Mouse (Mus musculus) right cerebral cortex, adult 2 months (tissue): ENCODE measurements at regions not wholly inside any gene's neighbourhood (a gene's known extent, or its start where the extent isn't known, plus 50 kb on each side); places are given as distances from the start of the nearest gene placed in this dataset.
A peak's percentile ranks its signal among the peaks of the same experiment; 100 is the strongest.

Experiments
- DNase-seq, 2 experiments: peaks; one replicate each; pipeline ENCODE4 v3.0.0; 2021 to 2022; ENCODE audit warnings: low spot score in 2 of 2

DNA sequence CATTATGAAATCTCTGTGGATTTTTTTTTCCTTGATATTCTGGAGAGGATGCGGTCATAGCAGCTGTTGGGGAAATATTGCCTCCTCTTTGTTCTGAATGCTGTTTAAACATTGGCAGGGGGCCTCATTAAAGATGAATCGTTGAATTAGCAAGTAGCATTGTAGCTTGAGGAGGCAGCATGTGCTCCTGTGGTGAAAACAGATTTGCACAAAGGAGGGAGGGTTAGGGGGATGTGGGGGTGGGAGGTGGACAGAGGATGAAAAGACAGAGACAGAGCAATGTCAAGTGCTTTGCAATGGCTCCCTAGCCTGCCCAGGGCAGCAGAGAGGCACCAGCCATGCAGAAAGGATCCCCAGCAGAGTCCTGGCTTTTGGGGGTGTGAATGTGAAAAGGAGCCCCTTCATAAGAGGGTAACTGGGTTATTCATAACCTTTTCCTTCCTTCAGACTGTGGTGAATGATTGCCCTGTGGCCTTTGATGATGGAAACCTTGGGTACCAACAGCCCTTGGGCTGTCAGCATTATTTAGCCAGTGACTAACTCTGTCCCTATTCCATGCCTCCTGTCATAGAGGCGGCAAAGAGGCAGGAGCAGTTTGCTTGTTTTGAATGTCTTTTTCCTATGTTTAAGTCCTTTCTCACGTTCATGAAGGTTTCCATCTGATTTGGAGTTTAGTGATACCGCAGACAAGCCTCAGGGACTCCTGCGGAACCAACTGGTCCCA, 1541.6 kb upstream of the Gulo start:
- DNase-seq, result no peak

DNA sequence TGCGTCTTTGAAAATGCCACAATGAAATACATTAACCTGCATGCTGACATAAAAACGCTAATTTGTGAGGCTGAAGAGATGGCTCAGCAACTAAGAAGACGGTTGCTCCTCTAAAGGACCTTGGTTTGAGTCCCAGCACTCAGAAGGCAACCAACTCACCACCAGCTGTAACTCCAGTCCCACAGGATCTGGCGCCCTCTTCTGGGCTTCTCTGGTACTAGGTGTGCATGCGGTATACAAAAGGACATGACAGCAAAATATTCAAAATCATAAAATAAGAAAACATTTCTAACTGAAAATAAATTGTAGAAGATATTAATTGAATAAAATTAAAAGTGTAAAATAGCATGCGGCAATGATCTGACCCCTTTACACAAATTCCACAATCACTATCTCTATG, 1539.7 kb upstream of the Gulo start:
- no peak for DNase-seq

DNA sequence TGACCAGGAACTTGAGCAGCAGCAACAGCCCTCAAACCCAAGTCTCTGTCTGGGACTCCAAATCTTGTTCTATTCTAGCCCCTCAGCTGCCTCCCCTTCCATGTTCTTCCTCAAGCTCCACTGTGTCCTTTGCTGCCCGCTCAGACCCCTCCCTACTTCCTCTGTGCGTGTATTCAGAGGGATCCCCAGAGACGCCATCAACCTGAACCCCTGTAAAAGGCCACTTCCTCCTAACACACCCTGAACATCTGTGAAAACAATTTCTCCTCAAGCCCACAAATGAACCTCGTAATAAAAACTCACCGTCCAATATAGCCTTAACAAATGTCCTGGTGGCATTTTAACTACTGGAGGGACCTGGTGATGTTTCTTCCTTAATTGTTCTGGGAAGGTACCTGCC, 1536.0 kb upstream of the Gulo start:
- DNase-seq, result no peak

DNA sequence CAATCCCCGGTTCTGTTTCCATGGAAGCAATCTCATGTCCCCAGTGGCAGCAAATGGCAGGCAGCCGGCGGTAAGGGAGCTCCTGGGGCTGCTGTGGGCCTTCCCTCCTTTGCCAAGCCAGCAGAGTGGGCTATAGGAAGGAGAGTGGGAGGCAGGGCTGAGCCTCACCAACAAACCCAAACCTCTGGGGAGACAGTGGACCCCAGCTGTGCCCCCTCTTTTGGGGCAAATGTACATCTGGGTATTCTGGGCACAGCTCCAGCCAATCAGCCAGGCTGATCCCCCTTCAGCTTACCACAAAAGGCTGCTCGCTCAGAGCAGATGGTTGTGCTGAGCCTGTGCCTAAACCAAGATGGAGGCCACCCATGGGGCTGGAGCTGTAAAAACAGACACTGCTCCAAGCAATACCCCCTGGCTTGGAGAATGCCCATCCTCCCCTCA, 1532.3 kb upstream of the Gulo start:
- DNase-seq, result no peak

DNA sequence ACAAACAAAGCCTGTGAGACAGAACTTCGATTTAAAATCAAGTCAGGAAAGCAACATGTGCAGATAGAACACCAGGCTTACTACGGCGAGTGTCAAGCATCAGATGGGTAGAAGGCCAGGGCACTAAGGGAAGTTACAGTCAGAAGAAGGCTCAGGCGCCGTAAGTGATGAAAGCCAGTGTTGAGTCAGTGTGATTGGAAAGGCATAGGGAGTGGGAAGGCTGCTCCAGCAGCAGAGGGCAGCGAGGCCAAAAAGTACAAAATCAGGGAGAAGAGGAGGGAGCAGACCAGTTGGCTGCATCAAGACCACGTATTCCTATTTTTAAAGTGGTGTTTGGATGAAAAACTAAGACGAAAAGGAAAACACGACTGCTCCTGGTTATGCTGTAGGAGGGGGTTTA, 1529.7 kb upstream of the Gulo start:
- no peak for DNase-seq

DNA sequence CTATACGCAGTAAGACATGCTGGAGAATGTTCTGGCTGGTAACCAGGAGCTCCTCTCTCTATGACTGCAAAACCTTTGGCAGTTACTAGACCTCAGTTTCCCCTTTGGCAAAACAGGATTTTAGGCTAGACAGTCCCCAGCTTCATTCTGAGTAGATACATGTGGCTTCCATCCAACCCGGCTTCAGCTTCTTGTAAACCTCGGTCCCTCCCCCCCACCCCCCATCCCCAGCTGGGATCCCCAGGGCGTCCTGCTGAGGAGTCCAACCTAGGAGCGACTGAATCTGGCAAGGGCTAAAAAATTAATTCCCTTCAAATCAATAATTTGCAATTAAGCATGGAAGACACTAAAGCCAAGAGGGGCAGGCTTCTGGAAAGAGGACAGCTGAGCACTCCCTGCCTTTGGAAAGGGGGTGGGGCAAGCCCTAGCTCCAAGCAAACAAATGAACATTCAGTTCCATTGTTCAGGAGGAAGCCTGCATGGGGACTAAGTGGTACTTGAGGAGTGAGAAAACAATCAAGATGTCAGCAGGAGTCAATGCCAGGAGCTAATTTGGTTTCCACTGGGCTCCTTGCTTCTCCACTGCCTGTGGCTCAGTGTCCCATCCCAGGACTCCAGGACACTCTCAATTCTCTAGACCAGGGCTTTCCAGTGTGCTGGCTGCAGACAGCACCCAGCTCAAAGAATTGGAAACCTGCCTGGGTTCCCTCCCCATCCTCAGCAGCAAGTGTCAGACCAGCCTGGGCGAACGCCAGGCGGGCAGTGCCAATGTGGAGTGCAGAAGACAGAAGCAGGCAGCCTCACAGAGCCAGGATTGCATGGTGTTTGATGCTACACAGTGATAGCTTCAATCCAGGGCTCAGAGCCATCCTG, 1528.0 kb upstream of the Gulo start:
- peak; percentile 11 to 22 for DNase-seq

DNA sequence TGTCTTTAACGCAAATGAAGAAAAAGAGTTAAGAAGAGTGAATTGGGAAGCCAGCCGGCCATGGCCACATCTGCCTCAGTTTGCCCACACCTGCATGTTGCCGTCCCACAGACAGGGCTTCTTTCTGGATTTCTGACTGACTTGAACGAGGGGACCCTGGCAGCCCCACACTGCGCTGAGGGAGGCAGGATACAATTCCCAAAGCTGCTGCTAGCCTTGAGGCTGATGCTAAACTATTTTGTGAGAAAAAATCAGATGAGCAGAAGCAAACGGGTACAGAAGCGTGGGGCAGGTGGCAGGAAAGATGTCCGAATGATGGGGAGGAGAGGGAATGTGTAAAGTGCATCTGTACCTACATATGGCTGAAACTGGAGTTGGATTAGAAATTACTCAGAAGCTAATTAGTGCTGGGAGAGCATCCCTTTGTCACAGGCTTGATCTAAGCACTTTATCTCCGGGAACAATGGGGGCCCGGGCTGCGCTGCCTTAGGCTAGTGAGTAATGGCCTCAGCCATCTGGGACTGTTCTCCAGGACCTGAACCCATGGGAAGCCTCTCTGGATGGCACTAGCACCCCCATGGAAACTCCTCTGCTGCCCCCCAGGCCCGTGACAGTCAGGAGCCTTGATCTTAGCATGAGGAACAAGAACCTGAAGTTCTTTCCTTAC, 1497.9 kb upstream of the Gulo start:
- DNase-seq, result no peak

DNA sequence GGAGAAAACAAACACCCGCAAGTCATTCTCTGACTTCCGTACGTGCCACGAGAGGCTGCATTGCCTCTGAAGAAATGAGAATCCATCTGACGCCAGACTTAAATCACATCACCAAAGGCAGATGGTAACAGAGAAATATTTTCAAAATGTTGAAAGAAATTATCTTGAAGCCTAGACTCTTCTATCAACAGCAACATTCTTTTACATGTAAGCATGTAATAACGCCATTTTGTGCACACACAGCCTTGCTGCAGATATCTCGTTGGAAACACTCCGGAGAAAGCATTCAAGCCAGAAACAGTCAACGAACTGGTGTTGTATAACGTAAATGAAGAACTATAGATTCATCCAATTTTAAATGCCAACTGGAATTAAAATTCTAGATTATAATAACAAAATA, 1483.1 kb upstream of the Gulo start:
- DNase-seq, result no peak

DNA sequence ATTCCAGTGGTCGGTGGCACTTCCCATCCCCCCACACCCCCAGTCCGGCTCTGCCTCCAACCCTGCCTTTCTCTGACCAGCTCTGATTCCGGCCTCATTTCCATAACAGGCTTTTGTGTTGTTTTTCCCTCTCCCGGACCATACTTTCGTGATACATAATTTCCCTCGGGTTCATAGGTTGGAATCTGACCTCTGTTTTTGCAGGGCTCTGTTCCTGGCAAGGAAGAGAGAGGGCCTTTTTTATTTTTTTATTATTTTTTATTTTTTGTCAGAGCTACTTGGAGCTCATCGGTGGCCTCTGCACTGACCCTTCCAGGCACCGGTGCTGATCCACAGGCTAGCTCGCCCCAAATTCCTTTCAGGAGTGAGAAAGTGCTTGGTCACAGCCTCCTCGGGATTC, 1477.7 kb upstream of the Gulo start:
- DNase-seq, result no peak

DNA sequence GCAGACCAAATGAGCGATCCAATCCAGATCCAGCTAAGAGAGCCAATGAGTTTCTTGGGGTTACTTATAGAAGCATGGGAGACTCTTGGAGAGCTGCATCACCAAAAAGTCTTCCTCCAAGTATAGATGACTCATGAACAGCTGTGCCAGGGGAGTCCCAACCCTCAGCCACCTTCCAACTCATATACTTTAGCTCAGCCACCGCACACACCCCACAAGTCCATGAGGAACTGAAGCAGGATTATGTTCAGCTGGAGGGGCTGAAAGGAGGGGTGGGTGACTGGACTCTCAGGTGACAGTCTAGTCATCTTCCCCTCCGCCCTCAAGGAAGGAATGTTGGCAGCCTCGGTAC, 1476.4 kb upstream of the Gulo start:
- DNase-seq, result no peak

DNA sequence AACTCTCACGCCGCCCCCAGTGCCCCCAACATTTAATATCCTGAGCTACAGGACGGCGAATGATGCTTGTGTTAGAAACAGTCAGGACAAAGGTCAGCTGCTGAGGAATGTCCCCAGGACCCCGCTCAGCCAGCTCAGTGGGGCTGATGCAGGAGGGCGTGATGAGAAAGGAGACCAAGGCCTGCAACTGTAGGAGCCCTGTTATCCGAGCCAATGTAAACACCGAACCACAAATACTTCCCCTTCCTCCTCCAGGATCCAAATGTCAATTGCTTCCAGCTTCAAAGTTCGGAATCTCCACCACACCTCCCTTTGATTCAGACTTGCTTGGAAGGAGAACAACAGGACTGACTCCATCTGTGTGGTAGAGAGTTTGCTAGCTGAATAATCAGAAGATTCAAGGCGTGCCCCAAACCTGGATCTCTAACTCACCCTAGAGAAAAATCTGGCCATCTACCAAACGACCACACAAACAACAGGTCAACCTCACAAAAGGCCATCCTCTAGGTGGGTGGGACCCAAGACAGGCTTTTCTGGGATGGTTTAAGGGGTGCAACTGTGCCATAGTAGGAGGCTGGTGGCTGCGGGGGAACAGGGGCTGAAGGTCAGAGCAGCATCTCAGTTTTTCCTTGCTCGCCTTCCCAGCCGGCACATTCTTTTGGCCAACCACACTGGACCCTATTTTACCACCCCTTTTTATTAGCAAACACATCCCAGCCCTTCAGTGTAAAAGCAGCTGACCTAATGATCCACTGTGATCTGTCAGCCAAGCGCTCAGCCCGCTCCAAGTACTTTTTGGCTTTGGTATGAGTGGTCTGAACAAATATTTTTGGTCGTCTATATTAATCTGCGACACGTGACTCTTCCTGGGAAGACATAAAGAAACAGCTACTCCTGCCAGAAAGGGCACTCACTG, 1475.8 kb upstream of the Gulo start:
- DNase-seq, result no peak
